Mouse (Mus musculus) MEL (cell line): Measurements from ENCODE around the gene Kcmf1.

ENCODE experiments used
- CTCF ChIP-seq, 3 experiments: IDR thresholded peaks in 2 of 3; conservative IDR thresholded peaks in 1 of 3; 2 replicates each; pipeline ENCODE4 v1.5.1; 2011 to 2012; ENCODE audit warnings: low read length in 3 of 3, low read depth in 2 of 3, mild to moderate bottlenecking in 2 of 3, improper control_type of control experiment in 1 of 3, inconsistent platforms in 1 of 3, mixed read lengths in 1 of 3, moderate library complexity in 1 of 3; ENCODE audit not compliant: control insufficient read depth in 1 of 3, insufficient read depth in 1 of 3, poor library complexity in 1 of 3, severe bottlenecking in 1 of 3
- EP300 ChIP-seq, 2 experiments: IDR thresholded peaks; 2 replicates each; pipeline ENCODE4 v1.6.1; 2011; ENCODE audit warnings: improper control_type of control experiment in 2 of 2, low read length in 2 of 2, low read depth in 1 of 2, mild to moderate bottlenecking in 1 of 2
- JUND ChIP-seq: IDR thresholded peaks from 2 replicates; pipeline ENCODE4 v1.6.1; 2011; ENCODE audit warnings: low read depth, mild to moderate bottlenecking, improper control_type of control experiment, low read length
- MAZ ChIP-seq: IDR thresholded peaks from 2 replicates; pipeline ENCODE4 v1.6.1; 2012; ENCODE audit warnings: low read depth, mild to moderate bottlenecking, inconsistent platforms, low read length, improper control_type of control experiment
- POLR2A ChIP-seq, 2 experiments: IDR thresholded peaks; 2 replicates each; pipeline ENCODE4 v1.6.1; 2011 to 2012; ENCODE audit warnings: low read length in 2 of 2, mild to moderate bottlenecking in 2 of 2, control low read depth in 1 of 2, improper control_type of control experiment in 1 of 2, low read depth in 1 of 2, moderate library complexity in 1 of 2; ENCODE audit not compliant: control insufficient read depth in 1 of 2, insufficient read depth in 1 of 2, poor library complexity in 1 of 2
- SMC3 ChIP-seq: IDR thresholded peaks from 2 replicates; pipeline ENCODE4 v1.6.1; 2011; ENCODE audit warnings: low read depth, low read length, improper control_type of control experiment
- UBTF ChIP-seq: IDR thresholded peaks from 2 replicates; pipeline ENCODE4 v1.6.1; 2012; ENCODE audit warnings: low read depth, mild to moderate bottlenecking, inconsistent platforms, low read length, improper control_type of control experiment, moderate library complexity, borderline replicate concordance; ENCODE audit not compliant: insufficient read depth
- USF2 ChIP-seq, 2 experiments: IDR thresholded peaks; 2 replicates each; pipeline ENCODE4 v1.6.1; 2011 to 2012; ENCODE audit warnings: improper control_type of control experiment in 2 of 2, low read length in 2 of 2, borderline replicate concordance in 1 of 2, inconsistent platforms in 1 of 2, low read depth in 1 of 2, mild to moderate bottlenecking in 1 of 2; ENCODE audit not compliant: insufficient read depth in 1 of 2

- no peak for TF ChIP-seq SMC3
- TF ChIP-seq POLR2A (IDR thresholded peaks at IDR 0.05; ENCODE audit: control insufficient read depth in 1 of 2, insufficient read depth in 1 of 2, low read depth in 1 of 2, low read length in 2 of 2, poor library complexity in 1 of 2) = no peak
- TF ChIP-seq MAZ = no peak
- TF ChIP-seq JUND = no peak
- no peak for TF ChIP-seq CTCF (IDR thresholded peaks at IDR 0.05 in 2 of 3, conservative IDR thresholded peaks at IDR 0.05 in 1 of 3; ENCODE audit: control insufficient read depth in 1 of 3, insufficient read depth in 1 of 3, low read depth in 2 of 3, low read length in 3 of 3, poor library complexity in 1 of 3, severe bottlenecking in 1 of 3)
- no peak for TF ChIP-seq USF2 (IDR thresholded peaks at IDR 0.05; ENCODE audit: borderline replicate concordance in 1 of 2, insufficient read depth in 1 of 2, low read depth in 1 of 2, low read length in 2 of 2)
- no peak for TF ChIP-seq EP300 (IDR thresholded peaks at IDR 0.05; ENCODE audit: low read depth in 1 of 2, low read length in 2 of 2)
- TF ChIP-seq UBTF = no peak
Measured at GRCm38 (mm10) chr6:72867746-72868145, 32.0 kb downstream of the Kcmf1 start.
